Mouse (Mus musculus): ENCODE results near the gene Ddx17. TPM values are rescaled to one million over a fixed set of nuclear protein-coding genes. Genes with fewer than 3 reads are reported as not detected.

Gene Ddx17
- total RNA-seq, 1 experiment from 2014 or later, result 236 TPM

Other genes with a start within 250 kb of the Ddx17 start
- 7.8 and 16.9 TPM in 2 replicates for gene Pla2g6, start 218.4 kb downstream of the Ddx17 start, total RNA-seq (2017)
- 5.8 and 11.7 TPM in 2 replicates for gene Maff, start 200.1 kb downstream of the Ddx17 start, total RNA-seq (2017)
- gene Tmem184b, start 143.2 kb downstream of the Ddx17 start, total RNA-seq (2017), result 3.4 and 4.2 TPM in 2 replicates
- gene Csnk1e, start 91.2 kb downstream of the Ddx17 start, total RNA-seq (2017), result 40.3 and 46.5 TPM in 2 replicates
- not detected in 2 replicates for gene Kcnj4, start 41.5 kb downstream of the Ddx17 start, total RNA-seq (2017)
- gene Kdelr3, start 30.3 kb downstream of the Ddx17 start, total RNA-seq (2017), result not detected in 2 replicates
- gene Dmc1, start 58.4 kb upstream of the Ddx17 start, total RNA-seq (2017), result 1.8 and 2.1 TPM in 2 replicates
- 2.8 and 2.9 TPM in 2 replicates for gene Fam227a, start 112.2 kb upstream of the Ddx17 start, total RNA-seq (2017)
- 46.7 and 51.4 TPM in 2 replicates for gene Cby1, start 112.5 kb upstream of the Ddx17 start, total RNA-seq (2017)
- 92.2 and 93.2 TPM in 2 replicates for gene Tomm22, start 124.1 kb upstream of the Ddx17 start, total RNA-seq (2017)
- 28.5 and 40.3 TPM in 2 replicates for gene Josd1, start 141.2 kb upstream of the Ddx17 start, total RNA-seq (2017)
- gene Gtpbp1, start 144.1 kb upstream of the Ddx17 start, total RNA-seq (2017), result 55.1 and 66.9 TPM in 2 replicates
- gene Sun2, start 195.8 kb upstream of the Ddx17 start, total RNA-seq (2017), result 53.7 and 73.2 TPM in 2 replicates
- 16.0 and 18.0 TPM in 2 replicates for gene Dnal4, start 231.1 kb upstream of the Ddx17 start, total RNA-seq (2017)

Data from common myeloid progenitor, adult 5-6 weeks (primary cell).